Mouse (Mus musculus) intestine, embryonic 15.5 days (tissue): ENCODE results near the gene Cbr2. TPM values are rescaled to one million over a fixed set of nuclear protein-coding genes. Genes with fewer than 3 reads are reported as not detected.

Source experiments
- ATAC-seq: fragments of 200-750 bp; cut with Nextera tagmentation; 2 replicates; pipeline ENCODE4 v1.8.0; 2017; ENCODE audit warnings: moderate TSS enrichment, moderate library complexity
- H3K27ac ChIP-seq: fragments of 300-500 bp; sonication (generic); 2 replicates; pipeline ENCODE4 v1.5.1; 2015; ENCODE audit warnings: mild to moderate bottlenecking, inconsistent platforms
- H3K27me3 ChIP-seq: fragments of 300-500 bp; sonication (generic); replicated peaks from 2 replicates; pipeline ENCODE4 v1.6.1; 2015; ENCODE audit warnings: inconsistent platforms
- H3K36me3 ChIP-seq: fragments of 300-500 bp; sonication (generic); 2 replicates; pipeline ENCODE4 v1.6.1; 2015; ENCODE audit warnings: inconsistent platforms
- H3K4me1 ChIP-seq: fragments of 300-500 bp; sonication (generic); replicated peaks from 2 replicates; pipeline ENCODE4 v1.6.1; 2015; ENCODE audit warnings: inconsistent platforms
- H3K4me2 ChIP-seq: fragments of 300-500 bp; sonication (generic); replicated peaks from 2 replicates; pipeline ENCODE4 v1.6.1; 2015; ENCODE audit warnings: mild to moderate bottlenecking, inconsistent platforms
- H3K4me3 ChIP-seq: fragments of 300-500 bp; sonication (generic); replicated peaks from 2 replicates; pipeline ENCODE4 v1.5.1; 2015; ENCODE audit warnings: inconsistent platforms
- H3K9ac ChIP-seq: fragments of 300-500 bp; sonication (generic); 2 replicates; pipeline ENCODE4 v1.6.1; 2015; ENCODE audit warnings: inconsistent platforms
- H3K9me3 ChIP-seq: fragments of 300-500 bp; sonication (generic); 2 replicates; pipeline ENCODE4 v1.6.1; 2016; ENCODE audit warnings: inconsistent platforms
- WGBS: fragments of 180-500 bp; shearing (Covaris S2); methylation state at CpG from one replicate; pipeline ENCODE4 v1.1.7; 2015; 5-methylcytosine and 5-hydroxymethylcytosine counted together
- polyA plus RNA-seq: library from polyadenylated mRNA; unstranded; fragments of >200 nt; fragmentation: Nextera tagmentation; extraction: Ambion mirVana; gene quantifications from 2 replicates; pipeline ENCODE4 v1.2.1, GENCODE M21; 2015

Cbr2 gene
- polyA plus RNA-seq, 1 experiment from 2014 or later: 0.79 TPM

DNA sequence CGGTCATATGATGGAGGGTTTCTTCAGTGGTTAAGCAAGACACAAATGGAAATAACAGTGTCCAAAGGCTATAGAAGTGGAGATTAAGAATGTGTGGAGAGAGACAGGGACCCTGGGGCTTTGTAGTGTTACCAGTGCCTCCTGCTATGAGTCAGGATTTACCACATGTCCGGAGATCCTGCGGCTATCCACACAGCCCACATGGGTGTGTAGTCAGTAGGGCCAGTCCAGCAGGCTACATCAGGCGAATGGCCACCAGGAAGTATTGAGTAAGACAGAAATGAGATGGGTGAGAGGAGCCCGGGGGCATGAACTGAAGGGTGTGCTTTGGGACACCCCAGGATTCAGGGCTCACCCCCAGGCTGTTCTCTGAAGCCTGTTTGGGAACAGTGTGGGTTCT, 49.2 kb downstream of the Cbr2 start:
- Histone ChIP-seq H3K9me3 (no peaks in the 10 kb centered on the region), H3K36me3 (peaks cover 20% of the 10 kb centered on the region; the same call in 1 of the 2 replicates), H3K9ac (no peak overlapping the region), H3K4me1 (no peaks in the 10 kb centered on the region), H3K4me2 (no peak overlapping the region), H3K4me3 (no peak overlapping the region), H3K27ac (no peak overlapping the region), H3K27me3 (no peaks in the 10 kb centered on the region)
- 94% methylated on average over 5 of the region's 5 CpGs for WGBS
- ATAC-seq: no peak

GRCm38 (mm10) chr11:120679909-120680308, 52.0 kb downstream of the Cbr2 start:
- H3K4me1 ChIP-seq: 0 out of 2 replicates have a peak, but pooled peaks cover 3% of the 10 kb centered on the region
- no peak overlapping the region for H3K9ac ChIP-seq
- no peaks in the 10 kb centered on the region for H3K9me3 ChIP-seq
- no peak overlapping the region for H3K4me3 ChIP-seq
- no peak overlapping the region for H3K27ac ChIP-seq
- peaks cover 13% of the 10 kb centered on the region; the same call in 1 of the 2 replicates for H3K36me3 ChIP-seq
- no peak; the same call in 1 of the 2 replicates for ATAC-seq
- WGBS: 78% methylated on average over 3 of the region's 3 CpGs
- H3K27me3 ChIP-seq: no peaks in the 10 kb centered on the region
- H3K4me2 ChIP-seq: no peak overlapping the region

Other genes starting within 250 kb of the Cbr2 start
- gene Mrpl12, start 247.5 kb downstream of the Cbr2 start, polyA plus RNA-seq: 222 and 231 TPM in 2 replicates
- gene Slc25a10, start 240.3 kb downstream of the Cbr2 start, polyA plus RNA-seq: 79.1 and 90.1 TPM in 2 replicates
- 0.58 and 0.67 TPM in 2 replicates for gene Gcgr, start 201.4 kb downstream of the Cbr2 start, polyA plus RNA-seq
- gene Mcrip1, start 182.4 kb downstream of the Cbr2 start, polyA plus RNA-seq: 135 and 142 TPM in 2 replicates
- gene Ppp1r27, start 181.0 kb downstream of the Cbr2 start, polyA plus RNA-seq: not detected in 2 replicates
- 992 and 1,107 TPM in 2 replicates for gene P4hb, start 158.9 kb downstream of the Cbr2 start, polyA plus RNA-seq
- gene Arhgdia, start 150.5 kb downstream of the Cbr2 start, polyA plus RNA-seq: 559 and 611 TPM in 2 replicates
- gene Alyref, start 133.7 kb downstream of the Cbr2 start, polyA plus RNA-seq: 406 and 459 TPM in 2 replicates
- gene Anapc11, start 133.7 kb downstream of the Cbr2 start, polyA plus RNA-seq: 178 and 194 TPM in 2 replicates
- gene Npb, start 123.6 kb downstream of the Cbr2 start, polyA plus RNA-seq: 2.7 and 3.6 TPM in 2 replicates
- gene Pcyt2, start 114.2 kb downstream of the Cbr2 start, polyA plus RNA-seq: 250 and 306 TPM in 2 replicates
- 40.1 and 42.2 TPM in 2 replicates for gene Sirt7, start 106.9 kb downstream of the Cbr2 start, polyA plus RNA-seq
- gene Mafg, start 98.5 kb downstream of the Cbr2 start, polyA plus RNA-seq: 26.9 and 28.5 TPM in 2 replicates
- 26.4 TPM in 2 replicates for gene Pycr1, start 88.3 kb downstream of the Cbr2 start, polyA plus RNA-seq
- not detected in 2 replicates for gene Myadml2, start 84.0 kb downstream of the Cbr2 start, polyA plus RNA-seq
- 1.6 and 3.0 TPM in 2 replicates for gene Notum, start 70.9 kb downstream of the Cbr2 start, polyA plus RNA-seq
- 96.0 and 103 TPM in 2 replicates for gene Aspscr1, start 59.1 kb downstream of the Cbr2 start, polyA plus RNA-seq
- 163 and 170 TPM in 2 replicates for gene Cenpx, start 18.4 kb downstream of the Cbr2 start, polyA plus RNA-seq
- gene Lrrc45, start 18.2 kb downstream of the Cbr2 start, polyA plus RNA-seq: 42.0 and 45.4 TPM in 2 replicates
- 34.2 and 35.8 TPM in 2 replicates for gene Rac3, start 10.6 kb downstream of the Cbr2 start, polyA plus RNA-seq
- gene Dcxr, start 4.8 kb downstream of the Cbr2 start, polyA plus RNA-seq: 31.3 and 41.7 TPM in 2 replicates
- gene Hmga1b, start 30.7 kb upstream of the Cbr2 start, polyA plus RNA-seq: 6.8 and 10.3 TPM in 2 replicates
- 33.1 and 36.5 TPM in 2 replicates for gene Rfng, start 52.1 kb upstream of the Cbr2 start, polyA plus RNA-seq
- gene Gps1, start 52.2 kb upstream of the Cbr2 start, polyA plus RNA-seq: 170 and 184 TPM in 2 replicates
- 76.5 and 82.1 TPM in 2 replicates for gene Dus1l, start 64.3 kb upstream of the Cbr2 start, polyA plus RNA-seq
- 48.8 and 54.3 TPM in 2 replicates for gene Fasn, start 92.4 kb upstream of the Cbr2 start, polyA plus RNA-seq
- gene Ccdc57, start 200.8 kb upstream of the Cbr2 start, polyA plus RNA-seq: 4.2 and 5.1 TPM in 2 replicates
- 84.8 and 96.2 TPM in 2 replicates for gene Slc16a3, start 216.4 kb upstream of the Cbr2 start, polyA plus RNA-seq